Mouse (Mus musculus): ENCODE data around the gene Nek1. TPM values are rescaled to one million over a fixed set of nuclear protein-coding genes. Genes with fewer than 3 reads are reported as not detected.

The Nek1 gene
- polyA plus RNA-seq, 1 experiment from 2014 or later = 12.6 TPM

DNA sequence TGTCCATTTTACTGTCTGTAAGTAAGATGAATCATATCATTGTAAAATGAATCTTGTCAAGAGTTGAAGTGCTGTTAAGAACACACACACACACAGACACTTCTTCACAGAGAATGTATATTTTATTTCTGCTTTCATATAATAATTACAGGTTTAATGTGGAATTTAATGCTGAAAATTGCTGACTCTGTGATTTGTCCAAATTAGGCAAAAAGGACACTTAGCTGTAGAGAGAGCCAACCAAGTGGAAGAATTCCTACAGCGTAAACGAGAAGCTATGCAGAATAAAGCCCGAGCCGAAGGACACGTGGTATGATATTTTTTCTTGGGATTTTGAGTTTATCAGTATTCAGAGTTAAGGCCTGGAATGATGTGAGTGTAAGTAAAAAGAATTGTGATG lies 61.3 kb downstream of the Nek1 start:
- H3K9me3 ChIP-seq (ENCODE audit: control insufficient read depth, low read length) = no peaks in the 10 kb centered on the region
- H3K4me3 ChIP-seq (ENCODE audit: control insufficient read depth in 1 of 2, insufficient read depth in 1 of 2, low read depth in 1 of 2, low read length in 2 of 2) = no peak overlapping the region
- H3K9ac ChIP-seq (ENCODE audit: low read length) = no peak overlapping the region
- 90% methylated on average over 5 of the region's 5 CpGs for WGBS
- H3K4me2 ChIP-seq (ENCODE audit: low read length) = no peak overlapping the region
- 0 out of 2 replicates have a peak, but pooled peaks cover 9% of the 10 kb centered on the region for H3K36me3 ChIP-seq (ENCODE audit: control insufficient read depth, insufficient read depth, low read length)
- ATAC-seq (ENCODE audit: insufficient number of reproducible peaks, insufficient read depth, low FRiP score, low read depth) = no peak
- no peaks in the 10 kb centered on the region for H3K4me1 ChIP-seq (ENCODE audit: control insufficient read depth in 2 of 2, insufficient read depth in 2 of 2, low read length in 2 of 2)
- no peak overlapping the region for H3K27ac ChIP-seq (replicated peaks in 1 of 2; ENCODE audit: control insufficient read depth in 1 of 2, insufficient read depth in 1 of 2, low read depth in 2 of 2, low read length in 2 of 2)
- H3K27me3 ChIP-seq (ENCODE audit: control insufficient read depth, insufficient read depth, low read length) = no peaks in the 10 kb centered on the region

DNA sequence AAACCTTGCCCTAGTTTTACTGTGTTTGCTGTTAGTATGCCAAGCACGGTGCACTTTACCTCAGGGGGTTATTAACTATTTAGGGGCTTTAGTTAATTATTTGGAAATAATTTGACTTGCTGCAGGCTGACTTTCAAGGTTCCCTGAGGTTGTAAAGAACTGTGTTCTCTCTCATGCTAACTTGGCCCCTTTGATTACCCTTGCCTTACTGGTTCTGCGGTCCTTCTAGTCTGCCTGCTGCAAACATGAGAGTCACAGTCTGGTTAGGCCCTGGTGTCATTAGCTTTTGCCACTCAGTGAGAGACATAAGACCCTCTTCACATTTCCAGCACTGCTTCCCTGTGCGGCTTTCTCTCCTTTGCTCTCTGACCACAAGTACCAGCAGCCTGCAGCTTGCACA lies 64.0 kb downstream of the Nek1 start:
- no peak for ATAC-seq (ENCODE audit: insufficient number of reproducible peaks, insufficient read depth, low FRiP score, low read depth)
- Histone ChIP-seq H3K27ac (replicated peaks in 1 of 2; ENCODE audit: control insufficient read depth in 1 of 2, insufficient read depth in 1 of 2, low read depth in 2 of 2, low read length in 2 of 2) (no peak overlapping the region), H3K9me3 (ENCODE audit: control insufficient read depth, low read length) (no peaks in the 10 kb centered on the region), H3K9ac (ENCODE audit: low read length) (no peak overlapping the region), H3K27me3 (ENCODE audit: control insufficient read depth, insufficient read depth, low read length) (no peaks in the 10 kb centered on the region), H3K4me1 (ENCODE audit: control insufficient read depth in 2 of 2, insufficient read depth in 2 of 2, low read length in 2 of 2) (no peaks in the 10 kb centered on the region), H3K36me3 (ENCODE audit: control insufficient read depth, insufficient read depth, low read length) (0 out of 2 replicates have a peak, but pooled peaks cover 9% of the 10 kb centered on the region), H3K4me3 (ENCODE audit: control insufficient read depth in 1 of 2, insufficient read depth in 1 of 2, low read depth in 1 of 2, low read length in 2 of 2) (no peak overlapping the region), H3K4me2 (ENCODE audit: low read length) (no peak overlapping the region)
- WGBS = 85% methylated on average over 3 of the region's 3 CpGs

DNA sequence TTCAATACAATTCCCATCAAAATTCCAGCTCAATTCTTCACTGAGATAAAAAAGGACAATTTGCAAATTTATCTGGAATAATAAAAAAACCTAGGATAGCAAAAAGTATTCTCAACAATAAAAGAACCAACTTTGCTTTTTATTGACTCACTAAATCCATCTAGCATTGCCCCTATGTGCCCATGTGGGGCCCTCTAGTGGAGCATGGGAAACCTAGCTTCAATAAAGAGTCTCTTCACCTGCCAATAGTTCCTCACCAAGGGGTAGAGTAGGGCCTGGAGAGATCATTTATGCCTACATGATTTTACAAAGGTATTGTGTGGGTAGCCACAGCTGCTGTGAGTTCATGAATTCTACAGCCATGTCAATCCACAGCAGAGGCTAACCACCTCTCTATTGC lies 66.1 kb downstream of the Nek1 start:
- Histone ChIP-seq H3K27me3 (ENCODE audit: control insufficient read depth, insufficient read depth, low read length) (no peaks in the 10 kb centered on the region), H3K27ac (replicated peaks in 1 of 2; ENCODE audit: control insufficient read depth in 1 of 2, insufficient read depth in 1 of 2, low read depth in 2 of 2, low read length in 2 of 2) (no peak overlapping the region), H3K4me2 (ENCODE audit: low read length) (no peak overlapping the region), H3K4me1 (ENCODE audit: control insufficient read depth in 2 of 2, insufficient read depth in 2 of 2, low read length in 2 of 2) (no peaks in the 10 kb centered on the region), H3K9me3 (ENCODE audit: control insufficient read depth, low read length) (no peaks in the 10 kb centered on the region), H3K4me3 (ENCODE audit: control insufficient read depth in 1 of 2, insufficient read depth in 1 of 2, low read depth in 1 of 2, low read length in 2 of 2) (no peak overlapping the region), H3K9ac (ENCODE audit: low read length) (no peak overlapping the region), H3K36me3 (ENCODE audit: control insufficient read depth, insufficient read depth, low read length) (peaks cover 8% of the 10 kb centered on the region; the same call in 1 of the 2 replicates)
- no peak for ATAC-seq (ENCODE audit: insufficient number of reproducible peaks, insufficient read depth, low FRiP score, low read depth)

DNA sequence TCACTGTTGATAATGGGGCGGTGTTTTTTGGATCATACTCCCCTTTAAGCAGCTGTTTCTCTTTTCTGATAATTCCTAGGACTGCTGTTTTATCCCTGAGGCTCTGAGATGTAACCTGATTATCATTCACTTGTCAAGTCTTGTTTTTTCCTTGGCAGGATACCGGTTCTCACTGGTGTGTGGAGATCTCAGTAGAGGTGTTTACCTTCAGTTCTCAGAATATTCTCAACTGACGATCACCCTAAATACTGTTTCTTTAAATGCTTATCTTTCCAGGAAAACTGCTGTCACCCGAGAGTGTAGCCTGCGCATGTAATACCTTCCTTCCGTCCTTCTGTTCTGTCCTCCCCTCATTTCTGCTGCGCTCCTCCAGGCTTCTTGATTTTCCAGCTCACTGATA lies 67.4 kb downstream of the Nek1 start:
- H3K36me3 ChIP-seq (ENCODE audit: control insufficient read depth, insufficient read depth, low read length) = peaks cover 4% of the 10 kb centered on the region; the same call in 1 of the 2 replicates

GRCm38 (mm10) chr8:61075059-61075458 lies 82.1 kb downstream of the Nek1 start:
- Histone ChIP-seq H3K27me3 (ENCODE audit: control insufficient read depth, insufficient read depth, low read length) (no peaks in the 10 kb centered on the region), H3K9me3 (ENCODE audit: control insufficient read depth, low read length) (no peaks in the 10 kb centered on the region), H3K4me3 (ENCODE audit: control insufficient read depth in 1 of 2, insufficient read depth in 1 of 2, low read depth in 1 of 2, low read length in 2 of 2) (no peak overlapping the region), H3K4me2 (ENCODE audit: low read length) (no peak overlapping the region), H3K4me1 (ENCODE audit: control insufficient read depth in 2 of 2, insufficient read depth in 2 of 2, low read length in 2 of 2) (no peaks in the 10 kb centered on the region), H3K9ac (ENCODE audit: low read length) (no peak overlapping the region), H3K36me3 (ENCODE audit: control insufficient read depth, insufficient read depth, low read length) (peaks cover 23% of the 10 kb centered on the region), H3K27ac (replicated peaks in 1 of 2; ENCODE audit: control insufficient read depth in 1 of 2, insufficient read depth in 1 of 2, low read depth in 2 of 2, low read length in 2 of 2) (no peak overlapping the region)
- no peak for ATAC-seq (ENCODE audit: insufficient number of reproducible peaks, insufficient read depth, low FRiP score, low read depth)

More for the DNA sequence above, 67.4 kb downstream of the Nek1 start:
- Histone ChIP-seq H3K27ac (replicated peaks in 1 of 2; ENCODE audit: control insufficient read depth in 1 of 2, insufficient read depth in 1 of 2, low read depth in 2 of 2, low read length in 2 of 2) (no peak overlapping the region), H3K4me2 (ENCODE audit: low read length) (no peak overlapping the region), H3K9me3 (ENCODE audit: control insufficient read depth, low read length) (no peaks in the 10 kb centered on the region), H3K27me3 (ENCODE audit: control insufficient read depth, insufficient read depth, low read length) (no peaks in the 10 kb centered on the region), H3K4me3 (ENCODE audit: control insufficient read depth in 1 of 2, insufficient read depth in 1 of 2, low read depth in 1 of 2, low read length in 2 of 2) (no peak overlapping the region), H3K4me1 (ENCODE audit: control insufficient read depth in 2 of 2, insufficient read depth in 2 of 2, low read length in 2 of 2) (no peaks in the 10 kb centered on the region), H3K9ac (ENCODE audit: low read length) (no peak overlapping the region)
- no peak for ATAC-seq (ENCODE audit: insufficient number of reproducible peaks, insufficient read depth, low FRiP score, low read depth)
- 42% methylated on average over 7 of the region's 7 CpGs for WGBS

GRCm38 (mm10) chr8:61110496-61110895 lies 117.5 kb downstream of the Nek1 start:
- no peaks in the 10 kb centered on the region for H3K4me1 ChIP-seq (ENCODE audit: control insufficient read depth in 2 of 2, insufficient read depth in 2 of 2, low read length in 2 of 2)
- H3K9ac ChIP-seq (ENCODE audit: low read length) = no peak overlapping the region
- no peaks in the 10 kb centered on the region for H3K27me3 ChIP-seq (ENCODE audit: control insufficient read depth, insufficient read depth, low read length)
- H3K9me3 ChIP-seq (ENCODE audit: control insufficient read depth, low read length) = no peaks in the 10 kb centered on the region
- ATAC-seq (ENCODE audit: insufficient number of reproducible peaks, insufficient read depth, low FRiP score, low read depth) = no peak
- 82% methylated on average over 4 of the region's 4 CpGs for WGBS
- H3K27ac ChIP-seq (replicated peaks in 1 of 2; ENCODE audit: control insufficient read depth in 1 of 2, insufficient read depth in 1 of 2, low read depth in 2 of 2, low read length in 2 of 2) = no peak overlapping the region
- H3K4me3 ChIP-seq (ENCODE audit: control insufficient read depth in 1 of 2, insufficient read depth in 1 of 2, low read depth in 1 of 2, low read length in 2 of 2) = no peak overlapping the region
- no peak overlapping the region for H3K4me2 ChIP-seq (ENCODE audit: low read length)
- H3K36me3 ChIP-seq (ENCODE audit: control insufficient read depth, insufficient read depth, low read length) = peaks cover 5% of the 10 kb centered on the region; the same call in 1 of the 2 replicates

- Histone ChIP-seq H3K9me3 (ENCODE audit: control insufficient read depth, low read length) (no peaks in the 10 kb centered on the region), H3K27ac (replicated peaks in 1 of 2; ENCODE audit: control insufficient read depth in 1 of 2, insufficient read depth in 1 of 2, low read depth in 2 of 2, low read length in 2 of 2) (no peak overlapping the region), H3K9ac (ENCODE audit: low read length) (no peak overlapping the region), H3K36me3 (ENCODE audit: control insufficient read depth, insufficient read depth, low read length) (peaks cover 1% of the 10 kb centered on the region; the same call in 1 of the 2 replicates), H3K27me3 (ENCODE audit: control insufficient read depth, insufficient read depth, low read length) (no peaks in the 10 kb centered on the region), H3K4me2 (ENCODE audit: low read length) (no peak overlapping the region), H3K4me1 (ENCODE audit: control insufficient read depth in 2 of 2, insufficient read depth in 2 of 2, low read length in 2 of 2) (no peaks in the 10 kb centered on the region), H3K4me3 (ENCODE audit: control insufficient read depth in 1 of 2, insufficient read depth in 1 of 2, low read depth in 1 of 2, low read length in 2 of 2) (no peak overlapping the region)
- ATAC-seq (ENCODE audit: insufficient number of reproducible peaks, insufficient read depth, low FRiP score, low read depth) = no peak
- 75% methylated on average over 4 of the region's 4 CpGs for WGBS
Measured at GRCm38 (mm10) chr8:61111940-61112339, 118.9 kb downstream of the Nek1 start.

DNA sequence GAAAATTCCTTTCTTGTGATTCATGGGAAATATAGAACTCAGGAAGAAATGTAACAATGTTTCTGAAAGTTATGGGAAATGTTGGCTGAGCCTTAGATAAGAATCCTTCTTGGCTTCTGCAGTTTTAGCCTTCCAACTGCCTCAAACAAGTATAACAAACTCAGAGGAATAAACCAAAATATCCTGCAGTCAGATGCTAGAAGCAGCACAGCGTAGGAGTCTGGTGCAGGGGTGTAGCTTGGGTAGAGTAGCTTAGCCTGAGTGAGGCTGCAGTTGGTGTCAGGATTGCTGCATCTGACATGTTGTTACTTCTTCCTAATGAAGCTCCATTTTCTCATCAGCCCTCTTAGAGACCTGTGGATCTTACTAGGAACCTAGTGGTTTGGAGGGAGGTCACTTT lies 128.6 kb downstream of the Nek1 start:
- Histone ChIP-seq H3K27me3 (ENCODE audit: control insufficient read depth, insufficient read depth, low read length) (no peaks in the 10 kb centered on the region), H3K36me3 (ENCODE audit: control insufficient read depth, insufficient read depth, low read length) (peaks cover 22% of the 10 kb centered on the region), H3K4me1 (ENCODE audit: control insufficient read depth in 2 of 2, insufficient read depth in 2 of 2, low read length in 2 of 2) (no peaks in the 10 kb centered on the region), H3K9ac (ENCODE audit: low read length) (no peak overlapping the region), H3K4me3 (ENCODE audit: control insufficient read depth in 1 of 2, insufficient read depth in 1 of 2, low read depth in 1 of 2, low read length in 2 of 2) (no peak overlapping the region), H3K4me2 (ENCODE audit: low read length) (no peak overlapping the region), H3K9me3 (ENCODE audit: control insufficient read depth, low read length) (no peaks in the 10 kb centered on the region), H3K27ac (replicated peaks in 1 of 2; ENCODE audit: control insufficient read depth in 1 of 2, insufficient read depth in 1 of 2, low read depth in 2 of 2, low read length in 2 of 2) (no peak overlapping the region)
- 82% methylated on average over 1 of the region's 1 CpGs for WGBS
- no peak for ATAC-seq (ENCODE audit: insufficient number of reproducible peaks, insufficient read depth, low FRiP score, low read depth)
